Mouse (Mus musculus): Measurements from ENCODE around the gene Tcp11.
A peak's percentile ranks its signal among the peaks of the same experiment; 100 is the strongest.

Gene Tcp11

DNA sequence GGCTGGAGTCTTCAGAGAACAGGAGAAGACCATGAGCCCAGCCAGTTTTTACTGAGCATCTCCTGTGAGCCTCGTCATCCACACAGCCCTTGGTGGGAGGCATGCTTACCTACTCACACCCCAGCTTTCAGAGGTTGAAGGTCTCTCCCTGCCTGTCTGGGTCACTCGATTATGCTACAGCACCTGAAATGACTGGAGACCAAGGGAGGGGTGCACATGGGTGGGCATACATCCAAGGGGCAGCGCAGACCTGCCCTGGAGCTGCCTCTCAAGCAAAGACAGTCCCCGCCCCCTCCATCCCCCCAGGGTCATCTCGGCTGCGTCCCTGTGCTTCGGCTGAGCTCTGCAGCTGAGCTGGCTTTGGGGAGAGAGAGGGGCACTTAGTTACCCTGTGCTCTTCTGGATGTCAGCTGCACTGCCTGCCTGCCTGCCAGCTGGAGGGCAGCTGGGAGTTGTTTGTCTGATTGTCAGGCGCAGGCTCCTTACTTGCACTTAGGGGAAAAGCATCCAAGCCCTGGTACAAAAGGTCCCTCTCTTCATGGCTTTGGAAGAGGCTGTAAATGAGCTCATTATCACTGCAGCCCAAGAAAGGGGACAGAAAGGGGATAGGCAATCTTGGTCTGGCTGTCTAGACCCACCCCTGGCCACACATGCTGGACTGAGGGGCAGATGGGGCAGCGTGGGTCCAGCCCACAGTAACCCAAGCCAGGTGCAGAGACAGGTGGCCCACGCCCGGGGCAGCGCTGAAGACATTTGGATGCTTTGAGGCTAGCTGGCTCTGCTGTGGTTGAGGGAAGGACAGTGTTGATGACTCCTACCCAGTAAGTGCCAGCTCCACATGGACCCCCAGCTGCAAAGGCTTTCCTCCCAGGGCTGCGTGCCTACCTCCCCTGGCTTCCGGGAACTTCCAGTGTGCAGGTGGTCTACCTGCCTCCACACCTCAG, 43.4 kb downstream of the Tcp11 start:
- peak; percentile 50 to 52 for DNase-seq

DNA sequence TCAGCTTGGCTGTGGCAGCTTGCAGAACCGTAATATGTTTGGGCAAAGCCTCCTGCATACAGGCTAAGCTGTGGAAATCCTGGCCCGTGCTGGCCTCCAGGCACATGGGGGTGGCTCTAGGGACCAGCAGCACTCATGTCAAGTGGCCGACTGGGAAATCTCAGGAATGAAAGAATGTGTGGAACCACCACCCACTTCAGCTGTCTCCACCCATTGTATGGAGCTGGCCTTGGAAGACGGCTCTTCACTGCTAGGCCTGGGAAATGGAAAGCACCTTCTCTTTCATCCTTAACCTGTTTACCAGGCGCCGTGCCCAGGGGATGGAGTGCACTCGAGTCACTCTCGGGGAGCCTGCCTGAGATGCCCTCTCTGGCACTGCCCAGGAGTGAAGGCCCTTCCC, 45.5 kb downstream of the Tcp11 start:
- no peak for DNase-seq

DNA sequence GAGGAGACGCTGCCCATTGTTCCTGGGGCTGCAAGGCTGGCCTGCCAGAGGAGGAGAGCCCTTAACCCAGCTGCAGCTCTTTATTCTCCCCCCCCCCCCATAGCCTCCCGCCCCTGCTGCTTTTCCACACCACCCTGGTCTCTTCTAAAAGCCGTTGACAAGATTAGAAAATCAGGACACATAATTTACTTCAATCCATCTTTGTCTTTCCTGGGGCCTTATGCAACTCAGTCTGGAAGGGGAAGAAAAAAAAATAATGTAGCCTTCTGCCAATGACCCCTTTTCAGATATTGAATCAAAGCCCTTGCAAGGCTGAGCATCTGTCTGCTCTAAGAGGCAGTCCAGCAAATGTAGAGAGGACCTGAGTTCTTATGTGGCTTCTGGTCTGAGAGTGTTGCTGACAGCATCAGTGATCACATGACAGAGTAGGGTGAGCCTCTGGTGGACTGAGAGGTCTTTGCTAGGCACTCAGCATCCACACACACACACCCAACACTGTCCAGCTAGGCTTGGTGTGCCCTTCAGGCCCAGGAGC, 47.3 kb downstream of the Tcp11 start:
- no peak for DNase-seq

DNA sequence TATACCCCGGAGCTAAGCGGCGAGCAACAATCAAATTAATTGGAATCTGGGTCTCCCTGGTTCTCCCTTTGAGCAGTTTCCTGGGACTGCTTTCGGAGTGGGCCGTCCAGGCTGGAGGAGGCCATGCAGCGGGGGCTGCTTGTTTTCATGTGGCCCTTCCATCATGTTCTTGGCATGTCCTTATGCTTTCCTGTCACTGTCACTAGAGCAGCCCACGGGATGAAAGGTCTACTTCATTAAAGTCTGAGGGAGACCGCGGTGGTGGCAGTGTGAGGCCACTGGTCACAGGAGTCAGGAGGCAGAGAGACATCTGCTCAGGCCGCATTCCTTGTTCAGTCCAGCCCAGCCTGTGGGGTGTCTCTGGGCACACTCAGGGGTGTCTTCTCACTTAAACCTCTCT, 48.2 kb downstream of the Tcp11 start:
- no peak for DNase-seq

DNA sequence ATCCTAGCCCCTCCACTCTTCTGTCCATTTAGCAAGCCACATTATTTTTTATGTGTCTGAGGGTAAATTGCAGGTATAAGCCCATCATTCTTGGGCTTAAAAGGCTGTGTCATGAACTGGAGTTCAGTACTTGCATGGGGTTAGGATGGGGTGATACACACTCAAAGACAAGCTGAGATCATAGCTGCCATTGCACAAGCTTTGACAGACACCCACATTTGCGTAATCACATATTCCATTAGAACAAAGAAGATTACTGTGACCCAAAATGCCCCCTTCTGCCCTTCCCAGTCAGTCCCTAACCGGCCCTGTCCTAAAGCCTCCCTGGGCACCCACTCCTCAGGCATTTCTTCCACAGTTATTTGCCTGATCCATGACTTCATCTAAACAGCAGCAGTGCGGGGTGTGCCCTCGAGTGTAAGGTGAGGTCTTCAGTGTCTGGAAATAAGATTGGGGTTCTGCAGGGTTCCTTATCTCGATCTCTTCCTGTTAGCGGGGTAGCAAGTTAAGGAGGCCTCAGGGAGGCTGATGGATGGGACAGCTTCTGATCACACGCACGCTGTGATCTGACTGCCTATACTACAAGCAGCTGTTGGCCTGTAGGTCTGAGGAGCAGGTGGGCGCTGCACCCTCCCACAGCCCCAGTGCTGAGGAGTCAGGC, 49.0 kb downstream of the Tcp11 start:
- no peak for DNase-seq

DNA sequence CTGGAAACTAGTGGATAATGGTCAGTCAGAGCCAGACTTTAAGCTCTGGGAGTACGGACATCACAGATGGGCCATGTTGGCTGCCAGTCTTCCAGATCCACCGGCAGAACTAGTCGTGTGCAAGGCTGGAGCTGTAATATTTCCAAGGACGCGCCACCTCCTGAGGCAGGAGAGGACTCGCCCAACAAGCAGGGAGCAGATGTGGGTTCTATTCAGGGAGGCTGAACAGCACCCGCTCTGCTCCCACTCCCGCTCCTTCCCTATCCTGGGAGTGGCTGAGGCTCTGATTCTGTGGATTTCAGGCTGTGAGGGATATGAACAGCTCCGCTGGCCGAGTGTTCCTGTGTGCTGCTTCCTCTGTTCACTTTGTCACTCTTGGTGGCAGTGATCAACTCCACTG, 50.0 kb downstream of the Tcp11 start:
- DNase-seq: peak; percentile 65 to 67

DNA sequence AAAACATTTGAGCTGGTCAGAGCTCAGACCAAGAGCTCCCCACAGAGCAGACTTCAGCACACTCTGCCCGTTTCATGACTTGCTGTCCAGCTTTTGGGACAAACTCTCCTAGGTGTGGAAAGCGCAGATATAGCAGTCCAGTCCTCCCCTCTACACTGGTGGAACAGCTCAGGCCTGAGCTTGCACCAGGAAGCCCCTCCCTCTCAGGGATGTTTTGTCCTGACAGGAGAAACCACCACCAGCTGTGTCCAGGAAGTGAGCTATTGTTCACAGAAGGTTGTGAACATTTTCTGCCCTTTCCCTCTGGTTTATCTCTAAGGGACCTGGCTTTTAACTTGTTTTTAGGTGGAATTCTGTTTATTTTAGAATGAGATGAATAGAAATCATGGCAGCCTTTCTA, 51.1 kb downstream of the Tcp11 start:
- DNase-seq: no peak

DNA sequence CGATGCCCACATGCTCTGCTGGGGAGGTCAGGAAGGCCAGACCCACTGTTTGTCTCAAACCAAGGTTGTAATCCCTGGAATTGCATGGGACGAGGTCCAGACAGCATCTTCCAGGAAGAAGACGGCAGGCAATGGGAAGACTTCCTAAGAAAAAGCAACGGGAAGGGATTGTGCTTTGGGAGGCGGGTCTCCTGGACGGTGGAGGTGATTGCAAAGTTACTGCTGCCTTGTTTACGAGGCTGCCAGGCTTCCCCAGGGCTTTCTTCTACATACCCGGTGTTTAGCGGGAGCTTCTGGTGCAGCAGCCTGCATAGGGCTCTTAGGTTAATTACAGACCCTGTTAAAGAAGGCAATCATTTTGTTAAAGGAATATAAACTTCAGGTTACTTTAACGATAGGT, 52.2 kb downstream of the Tcp11 start:
- no peak for DNase-seq

DNA sequence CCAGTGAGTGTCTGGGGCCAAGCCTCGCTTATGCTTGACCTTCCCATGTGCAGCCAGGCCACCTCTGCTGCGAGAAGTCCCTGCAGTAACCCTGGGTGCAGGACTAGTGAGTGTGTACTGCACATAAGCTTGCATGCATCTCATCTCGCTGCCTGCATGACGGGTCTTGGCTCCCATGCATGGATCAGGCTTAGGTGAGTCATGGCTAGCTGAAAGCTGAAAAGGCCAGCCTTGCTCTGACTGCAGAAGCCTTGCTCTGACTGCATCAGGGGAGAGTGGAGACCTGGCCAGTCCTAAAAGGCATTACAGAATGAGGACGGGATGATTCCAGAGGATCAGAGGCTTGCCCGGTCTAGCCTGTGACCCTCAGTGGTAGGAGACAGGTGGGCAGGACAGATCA, 53.2 kb downstream of the Tcp11 start:
- DNase-seq: no peak

DNA sequence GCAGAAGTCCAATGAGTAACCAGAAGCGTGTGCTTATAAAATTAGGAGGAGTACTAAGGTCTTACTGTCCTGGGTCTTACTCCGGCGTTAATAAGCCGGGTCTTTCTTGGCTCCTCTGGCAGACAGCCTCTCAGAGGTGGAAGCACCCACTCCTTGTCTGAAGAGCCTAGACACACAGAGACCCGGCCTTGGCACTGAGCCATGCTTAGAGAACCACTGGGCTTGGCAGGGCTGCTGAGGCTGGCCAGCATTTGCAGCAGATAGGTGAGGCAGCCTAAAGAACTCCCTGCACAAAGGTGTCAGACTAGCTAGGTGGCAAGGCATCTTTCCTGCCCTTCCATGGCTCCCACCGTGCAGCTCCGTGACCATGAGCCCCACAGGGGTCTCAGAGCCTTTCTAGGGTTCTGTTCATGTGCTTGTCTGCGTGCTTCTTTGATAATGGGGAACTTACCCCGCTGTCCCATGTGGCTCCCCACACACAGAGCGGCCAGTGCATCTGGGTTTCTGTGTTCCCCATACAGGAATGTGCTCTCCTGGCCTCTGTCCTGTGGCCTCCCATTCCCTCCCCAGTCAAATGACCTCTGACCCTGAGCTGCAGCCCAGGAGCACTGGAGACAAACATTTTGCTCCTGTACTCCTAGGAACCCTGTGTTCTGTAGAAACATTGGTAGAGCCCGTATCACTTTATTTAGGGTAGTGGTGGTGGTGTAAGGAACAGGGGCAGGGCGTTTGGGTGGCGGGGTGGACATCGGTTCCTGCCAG, 54.1 kb downstream of the Tcp11 start:
- DNase-seq: no peak

DNA sequence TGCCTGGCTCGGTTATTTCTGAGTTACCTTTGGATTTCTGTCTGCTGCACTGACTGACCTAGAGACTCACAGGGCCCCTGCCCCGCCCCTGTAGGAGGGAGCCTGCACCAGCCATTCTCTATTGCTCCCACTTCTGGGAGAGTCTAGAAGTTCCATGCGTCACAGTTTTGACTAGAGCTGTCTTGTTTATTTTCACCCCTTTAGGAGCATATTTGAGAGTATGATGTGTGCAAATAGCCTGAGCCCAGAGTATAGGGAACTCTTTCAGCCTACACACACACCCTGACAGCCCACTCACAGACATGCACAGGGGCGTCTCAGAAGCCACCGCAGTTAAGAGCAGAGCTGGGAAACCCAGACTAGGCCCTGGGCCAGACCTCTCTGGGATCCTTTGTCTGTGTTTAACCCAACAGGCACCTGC, 54.9 kb downstream of the Tcp11 start:
- no peak for DNase-seq

DNA sequence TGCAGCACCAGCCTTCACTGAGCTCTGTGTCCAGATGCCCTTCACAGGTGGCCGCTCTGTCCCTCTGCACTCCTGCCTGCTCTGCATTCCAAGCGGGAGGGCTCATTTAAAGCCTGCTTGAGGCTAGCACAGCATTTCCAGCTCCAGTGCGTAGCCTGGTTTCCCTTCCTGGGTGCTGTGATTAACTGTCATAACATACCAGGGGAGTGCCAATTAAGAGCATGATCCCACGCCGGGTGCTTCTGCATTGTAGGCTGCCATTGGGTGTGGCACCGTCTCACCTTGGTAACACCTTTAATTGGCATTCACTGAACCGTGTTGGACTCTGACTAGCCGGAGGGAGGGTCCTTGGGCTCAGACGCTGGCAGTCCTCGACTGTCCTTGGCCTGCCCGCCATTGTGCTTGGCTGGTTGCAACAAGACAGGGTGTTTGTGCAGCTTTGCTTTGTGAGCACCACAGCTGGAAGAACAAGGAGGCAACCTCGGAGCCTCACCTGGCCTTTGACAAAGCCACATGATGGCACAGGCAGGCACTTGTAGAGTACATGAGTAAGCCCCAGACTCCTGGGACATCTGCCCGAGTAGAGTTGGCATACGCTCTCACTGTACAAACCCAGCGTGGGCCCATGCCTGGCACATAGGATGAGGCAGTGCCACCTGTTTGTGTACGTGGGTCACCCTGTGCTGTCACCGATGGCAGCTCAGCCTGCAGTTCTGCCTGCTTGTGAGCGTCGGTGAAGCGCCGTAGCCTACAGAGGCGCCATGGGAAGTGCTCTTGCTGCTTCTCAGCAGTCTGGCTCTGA, 57.4 kb downstream of the Tcp11 start:
- peak; percentile 76 to 77 for DNase-seq

DNA sequence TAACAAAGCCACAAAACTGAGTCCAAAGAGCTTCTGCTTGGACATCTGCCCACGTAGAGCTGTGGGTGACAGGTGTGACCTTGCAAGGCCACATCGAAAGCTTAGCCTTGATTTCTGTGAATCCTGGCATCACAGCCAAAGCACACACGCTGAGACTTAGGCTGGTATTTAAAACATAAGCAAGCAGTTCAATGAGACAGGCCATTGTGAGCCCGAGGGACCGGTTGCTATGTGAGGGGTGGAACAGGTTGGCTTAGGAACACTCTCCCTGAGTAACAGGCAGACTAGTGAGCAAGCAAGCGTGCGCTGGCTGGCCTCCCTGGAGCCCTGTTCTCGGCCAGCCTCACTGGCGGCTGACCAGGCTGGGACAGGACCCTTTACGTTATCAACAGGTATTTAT, 58.5 kb downstream of the Tcp11 start:
- DNase-seq: peak in 1 of 2 experiments; percentile 56

DNA sequence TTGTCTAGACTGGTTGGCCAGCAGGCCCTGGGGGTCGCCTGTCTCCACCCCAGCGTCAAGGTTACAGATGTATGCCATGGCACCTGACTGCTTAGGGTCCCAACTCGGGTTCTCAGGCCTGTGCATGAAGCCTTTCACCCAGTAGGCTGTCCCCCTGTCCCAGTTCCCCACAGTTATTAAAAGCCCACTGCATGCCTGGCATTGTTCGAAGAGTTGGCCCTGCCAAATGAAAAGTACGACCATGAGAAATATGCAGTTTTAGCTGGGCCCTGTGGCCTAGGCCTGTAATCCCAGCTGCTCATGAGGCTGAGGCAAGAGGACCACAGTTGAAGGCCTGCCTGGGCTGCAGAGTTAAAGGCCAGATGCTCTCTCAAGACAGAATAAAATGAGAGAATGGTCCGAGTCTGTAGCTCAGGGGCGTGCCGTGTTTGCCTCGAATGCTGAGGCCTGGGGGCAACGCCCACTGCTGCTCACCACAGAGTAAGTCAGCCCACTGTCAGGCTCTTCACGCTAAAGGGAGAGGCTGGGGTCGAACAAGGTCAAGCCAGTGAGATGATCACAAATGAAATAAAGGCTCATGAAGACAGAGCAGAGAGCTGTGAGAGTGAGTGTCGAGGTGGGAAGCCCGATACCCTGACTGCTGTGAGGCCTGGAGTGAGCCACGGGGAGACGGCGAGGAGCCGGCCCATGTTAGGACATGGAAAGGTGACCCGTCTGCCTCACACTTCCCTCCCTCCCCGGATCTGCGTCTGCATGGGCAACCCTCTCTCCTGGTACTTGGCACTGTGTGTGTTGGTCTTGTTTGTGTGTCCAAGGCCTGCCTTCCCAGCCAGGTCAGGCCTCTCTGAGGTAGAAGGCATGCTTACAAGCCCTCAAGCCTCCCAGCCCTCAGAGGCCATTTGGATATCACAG, 60.4 kb downstream of the Tcp11 start:
- DNase-seq: no peak

DNA sequence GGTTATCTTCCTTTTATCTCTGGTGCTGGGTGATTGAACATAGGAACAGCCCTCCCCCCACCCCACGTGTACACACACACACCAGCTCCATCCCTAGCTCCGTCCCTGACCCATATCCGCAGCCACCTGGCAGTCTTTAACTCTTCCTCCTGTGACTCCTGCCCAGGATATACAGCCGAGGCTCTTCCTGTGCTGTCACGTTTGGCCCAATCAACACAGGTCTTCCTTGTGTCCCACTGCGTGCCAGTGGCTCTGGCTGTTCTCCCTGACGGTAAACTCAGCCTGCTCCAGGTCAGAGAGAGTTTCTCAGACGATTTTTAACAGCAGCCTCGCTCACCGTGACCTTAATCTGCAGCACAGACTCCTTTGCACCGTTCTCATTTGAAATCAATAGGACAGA, 61.7 kb downstream of the Tcp11 start:
- peak; percentile 64 to 69 for DNase-seq

DNA sequence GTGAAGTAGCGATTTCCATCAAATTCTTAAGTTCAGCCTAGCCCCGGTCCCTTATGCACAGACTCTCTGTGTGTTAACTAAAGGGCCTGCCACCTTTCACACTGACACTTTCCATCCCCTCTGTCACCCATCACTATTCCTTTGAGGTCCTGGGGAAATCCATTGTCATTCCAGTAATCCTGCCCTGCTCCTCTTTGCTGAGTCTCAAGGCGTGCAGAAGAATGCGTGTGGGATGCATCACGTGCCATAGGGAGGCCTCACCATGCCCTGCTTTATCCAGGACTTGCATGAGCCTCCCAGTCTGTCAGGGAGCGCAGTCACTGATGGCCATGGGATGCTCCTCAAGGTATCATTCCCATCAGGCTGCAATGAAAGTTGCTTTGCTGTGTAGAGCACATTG, 62.1 kb downstream of the Tcp11 start:
- DNase-seq: no peak
